Mouse (Mus musculus) myocyte (in vitro differentiated cells): ENCODE results near the gene Myt1l.

Source experiments
- E2F4 ChIP-seq: IDR thresholded peaks from one replicate; pipeline ENCODE4 v1.6.1; 2011; ENCODE audit warnings: mild to moderate bottlenecking, control low read depth, moderate library complexity; ENCODE audit not compliant: insufficient read depth
- MAX ChIP-seq: IDR thresholded peaks from one replicate; pipeline ENCODE4 v1.6.1; 2011; ENCODE audit warnings: low read depth, mild to moderate bottlenecking, control low read depth
- MYOD1 ChIP-seq, 3 experiments: IDR thresholded peaks; one replicate each; pipeline ENCODE4 v1.6.1; 2011; ENCODE audit warnings: control low read depth in 2 of 3, low read depth in 2 of 3, mild to moderate bottlenecking in 2 of 3, moderate library complexity in 1 of 3; ENCODE audit not compliant: insufficient read length in 2 of 3, control insufficient read depth in 1 of 3
- POLR2A ChIP-seq: IDR thresholded peaks from one replicate; pipeline ENCODE4 v1.6.1; 2011; ENCODE audit warnings: low read depth, mild to moderate bottlenecking, control low read depth, moderate library complexity; ENCODE audit not compliant: insufficient read length
- REST ChIP-seq: IDR thresholded peaks from one replicate; pipeline ENCODE4 v1.6.1; 2011; ENCODE audit warnings: mild to moderate bottlenecking, control low read depth, moderate library complexity; ENCODE audit not compliant: insufficient read depth, insufficient read length
- SRF ChIP-seq: IDR thresholded peaks from one replicate; pipeline ENCODE4 v1.6.1; 2011; ENCODE audit warnings: low read depth; ENCODE audit not compliant: control insufficient read depth, insufficient read length
- TCF12 ChIP-seq: IDR thresholded peaks from one replicate; pipeline ENCODE4 v1.6.1; 2011; ENCODE audit warnings: mild to moderate bottlenecking, control low read depth; ENCODE audit not compliant: poor library complexity, insufficient read depth, severe bottlenecking
- TCF3 ChIP-seq: IDR thresholded peaks from one replicate; pipeline ENCODE4 v1.6.1; 2011; ENCODE audit warnings: low read depth, control low read depth; ENCODE audit not compliant: insufficient read length
- USF1 ChIP-seq: IDR thresholded peaks from one replicate; pipeline ENCODE4 v1.6.1; 2011; ENCODE audit warnings: low read depth, mild to moderate bottlenecking, control low read depth, moderate library complexity

DNA sequence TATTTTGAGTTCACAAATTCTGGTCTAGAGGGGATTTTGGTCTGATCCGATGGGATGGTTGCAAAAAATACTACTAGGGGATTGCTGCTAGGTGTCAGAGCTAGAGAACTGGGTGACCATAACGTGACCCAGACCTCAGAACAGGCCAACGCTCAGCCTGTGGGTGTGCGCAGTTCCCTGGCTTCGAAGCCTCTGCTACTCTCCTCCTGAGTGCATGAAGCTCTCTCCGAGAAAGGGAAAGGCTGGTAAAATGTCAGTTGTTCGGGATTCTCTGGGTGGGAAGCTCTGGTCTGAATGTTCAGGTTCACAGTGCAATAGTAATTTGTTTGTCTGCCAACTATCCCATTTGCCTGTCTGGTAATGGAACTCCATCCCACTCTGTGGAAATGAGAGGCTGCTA is 116.5 kb downstream of the Myt1l start:
- TF ChIP-seq POLR2A = no peak
- no peak for TF ChIP-seq MAX
- TF ChIP-seq SRF = no peak
- TF ChIP-seq E2F4 = no peak
- no peak for TF ChIP-seq USF1
- no peak for TF ChIP-seq TCF12
- TF ChIP-seq MYOD1 (IDR thresholded peaks at IDR 0.05; ENCODE audit: control insufficient read depth in 1 of 3, insufficient read length in 2 of 3, low read depth in 2 of 3) = no peak
- no peak for TF ChIP-seq REST
- TF ChIP-seq TCF3 = no peak
